Mouse (Mus musculus) embryonic fibroblast, embryonic 13.5 days (primary cell): Measurements from ENCODE around the gene Tubgcp4.

Source experiments
- CTCF ChIP-seq: IDR thresholded peaks from 2 replicates; pipeline ENCODE4 v1.5.1; 2011; ENCODE audit warnings: mild to moderate bottlenecking, control low read depth, low read length, moderate library complexity, borderline replicate concordance; ENCODE audit not compliant: insufficient read depth
- POLR2A ChIP-seq: IDR thresholded peaks from 2 replicates; pipeline ENCODE4 v1.6.1; 2011; ENCODE audit warnings: low read depth, mild to moderate bottlenecking, control low read depth, low read length, moderate library complexity

- TF ChIP-seq POLR2A (no peak), CTCF (no peak)
These were observed 49.5 kb downstream of the Tubgcp4 start for GRCm38 (mm10) chr2:121219994-121220393.
